Mouse (Mus musculus) testis, adult 2 months (tissue): Measurements from ENCODE around the gene Smdt1.

Experiments used
- CTCF ChIP-seq: fragments of 200-500 bp; IDR thresholded peaks from 2 replicates; pipeline ENCODE4 v1.5.1; 2012; ENCODE audit warnings: low read depth, mild to moderate bottlenecking, inconsistent platforms, low read length, moderate library complexity; ENCODE audit not compliant: control insufficient read depth, insufficient read depth, insufficient replicate concordance
- POLR2A ChIP-seq: fragments of 200-500 bp; IDR thresholded peaks from 2 replicates; pipeline ENCODE4 v1.6.1; 2012; ENCODE audit warnings: low read depth, mild to moderate bottlenecking, inconsistent platforms, low read length, moderate library complexity; ENCODE audit not compliant: control insufficient read depth

GRCm38 (mm10) chr15:82319613-82320012, 19.1 kb upstream of the Smdt1 start:
- TF ChIP-seq POLR2A (no peak), CTCF (no peak)
